Mouse (Mus musculus): ENCODE measurements around the gene Xylb. TPM values are rescaled to one million over a fixed set of nuclear protein-coding genes. Genes with fewer than 3 reads are reported as not detected.

Gene Xylb
- total RNA-seq, 1 experiment = 3.7 TPM

- TF ChIP-seq HCFC1 (IDR thresholded peaks at IDR 0.05; ENCODE audit: borderline replicate concordance, insufficient read depth, low read length) (no peak), ZNF384 (IDR thresholded peaks at IDR 0.05; ENCODE audit: low read depth, low read length) (no peak), CHD2 (IDR thresholded peaks at IDR 0.05; ENCODE audit: low read depth, low read length) (no peak)
- Histone ChIP-seq H3K9me3 (ENCODE audit: control insufficient read depth, insufficient read depth, low read depth, low read length) (no peaks in the 10 kb centered on the region), H3K27ac (ENCODE audit: insufficient read depth, low read depth, low read length, poor library complexity, severe bottlenecking) (no peak overlapping the region)
These were observed 14.1 kb downstream of the Xylb start for GRCm38 (mm10) chr9:119371251-119371650.

GRCm38 (mm10) chr9:119375008-119375407 is 17.8 kb downstream of the Xylb start:
- Histone ChIP-seq H3K9ac (ENCODE audit: insufficient read depth, low read depth, low read length, poor library complexity, severe bottlenecking) (no peak overlapping the region), H3K36me3 (ENCODE audit: control insufficient read depth, insufficient read depth, low read length, poor library complexity, severe bottlenecking) (peaks cover 7% of the 10 kb centered on the region), H3K27ac (ENCODE audit: insufficient read depth, low read depth, low read length, poor library complexity, severe bottlenecking) (no peak overlapping the region; the same call in 1 of the 2 replicates), H3K4me1 (ENCODE audit: control insufficient read depth in 2 of 2, insufficient read depth in 2 of 2, low read length in 2 of 2, poor library complexity in 1 of 2) (peaks cover 0 to 13% of the 10 kb centered on the region in 2 experiments; a peak in 2 of 4 replicates), H3K9me3 (ENCODE audit: control insufficient read depth, insufficient read depth, low read depth, low read length) (no peaks in the 10 kb centered on the region), H3K4me3 (ENCODE audit: insufficient read depth in 1 of 2, low read depth in 1 of 2, low read length in 2 of 2, poor library complexity in 1 of 2, severe bottlenecking in 1 of 2) (no peak overlapping the region)
- no peak for TF ChIP-seq HCFC1 (IDR thresholded peaks at IDR 0.05; ENCODE audit: borderline replicate concordance, insufficient read depth, low read length)
- no peak for TF ChIP-seq CHD2 (IDR thresholded peaks at IDR 0.05; ENCODE audit: low read depth, low read length)
- no peak for TF ChIP-seq ZC3H11A (IDR thresholded peaks at IDR 0.05; ENCODE audit: borderline replicate concordance, low read depth, low read length)
- no peak for TF ChIP-seq MAFK (IDR thresholded peaks at IDR 0.05; ENCODE audit: insufficient read depth, low read depth, low read length)
- TF ChIP-seq ZNF384 (IDR thresholded peaks at IDR 0.05; ENCODE audit: low read depth, low read length) = no peak
- no peak for DNase-seq (ENCODE audit: low read depth, low spot score)
- in situ Hi-C loops (cut with MboI; ENCODE audit: low sequenced_read_pairs in 2 of 2, unreplicated experiment in 2 of 2) = no loop called here

More at GRCm38 (mm10) chr9:119371251-119371650, 14.1 kb downstream of the Xylb start:
- H3K9ac ChIP-seq (ENCODE audit: insufficient read depth, low read depth, low read length, poor library complexity, severe bottlenecking) = no peak overlapping the region
- DNase-seq (ENCODE audit: low read depth, low spot score) = no peak
- peaks cover 0 to 13% of the 10 kb centered on the region in 2 experiments; a peak in 2 of 4 replicates for H3K4me1 ChIP-seq (ENCODE audit: control insufficient read depth in 2 of 2, insufficient read depth in 2 of 2, low read length in 2 of 2, poor library complexity in 1 of 2)
- in situ Hi-C loops (cut with MboI; ENCODE audit: low sequenced_read_pairs in 2 of 2, unreplicated experiment in 2 of 2) = no loop called here
- peaks cover 18% of the 10 kb centered on the region for H3K36me3 ChIP-seq (ENCODE audit: control insufficient read depth, insufficient read depth, low read length, poor library complexity, severe bottlenecking)
- no peak overlapping the region for H3K4me3 ChIP-seq (ENCODE audit: insufficient read depth in 1 of 2, low read depth in 1 of 2, low read length in 2 of 2, poor library complexity in 1 of 2, severe bottlenecking in 1 of 2)

GRCm38 (mm10) chr9:119375556-119375955 is 18.4 kb downstream of the Xylb start:
- Histone ChIP-seq H3K36me3 (ENCODE audit: control insufficient read depth, insufficient read depth, low read length, poor library complexity, severe bottlenecking) (peaks cover 11% of the 10 kb centered on the region), H3K4me1 (ENCODE audit: control insufficient read depth in 2 of 2, insufficient read depth in 2 of 2, low read length in 2 of 2, poor library complexity in 1 of 2) (peaks cover 0 to 13% of the 10 kb centered on the region in 2 experiments; a peak in 2 of 4 replicates), H3K4me3 (ENCODE audit: insufficient read depth in 1 of 2, low read depth in 1 of 2, low read length in 2 of 2, poor library complexity in 1 of 2, severe bottlenecking in 1 of 2) (no peak overlapping the region), H3K9me3 (ENCODE audit: control insufficient read depth, insufficient read depth, low read depth, low read length) (no peaks in the 10 kb centered on the region), H3K9ac (ENCODE audit: insufficient read depth, low read depth, low read length, poor library complexity, severe bottlenecking) (no peak overlapping the region), H3K27ac (ENCODE audit: insufficient read depth, low read depth, low read length, poor library complexity, severe bottlenecking) (no peak overlapping the region)
- no peak for TF ChIP-seq MAFK (IDR thresholded peaks at IDR 0.05; ENCODE audit: insufficient read depth, low read depth, low read length)
- no peak for DNase-seq (ENCODE audit: low read depth, low spot score)
- in situ Hi-C loops (cut with MboI; ENCODE audit: low sequenced_read_pairs in 2 of 2, unreplicated experiment in 2 of 2) = no loop called here

- DNase-seq (ENCODE audit: low read depth, low spot score) = no peak
- Histone ChIP-seq H3K4me3 (ENCODE audit: insufficient read depth in 1 of 2, low read depth in 1 of 2, low read length in 2 of 2, poor library complexity in 1 of 2, severe bottlenecking in 1 of 2) (no peak overlapping the region), H3K9me3 (ENCODE audit: control insufficient read depth, insufficient read depth, low read depth, low read length) (no peaks in the 10 kb centered on the region), H3K27ac (ENCODE audit: insufficient read depth, low read depth, low read length, poor library complexity, severe bottlenecking) (no peak overlapping the region), H3K36me3 (ENCODE audit: control insufficient read depth, insufficient read depth, low read length, poor library complexity, severe bottlenecking) (peaks cover 17% of the 10 kb centered on the region), H3K9ac (ENCODE audit: insufficient read depth, low read depth, low read length, poor library complexity, severe bottlenecking) (no peak overlapping the region), H3K4me1 (ENCODE audit: control insufficient read depth in 2 of 2, insufficient read depth in 2 of 2, low read length in 2 of 2, poor library complexity in 1 of 2) (peaks cover 0 to 13% of the 10 kb centered on the region in 2 experiments; a peak in 2 of 4 replicates)
- TF ChIP-seq HCFC1 (IDR thresholded peaks at IDR 0.05; ENCODE audit: borderline replicate concordance, insufficient read depth, low read length) = no peak
- no peak for TF ChIP-seq ZC3H11A (IDR thresholded peaks at IDR 0.05; ENCODE audit: borderline replicate concordance, low read depth, low read length)
- TF ChIP-seq CHD2 (IDR thresholded peaks at IDR 0.05; ENCODE audit: low read depth, low read length) = no peak
- no peak for TF ChIP-seq ZNF384 (IDR thresholded peaks at IDR 0.05; ENCODE audit: low read depth, low read length)
- TF ChIP-seq MAFK (IDR thresholded peaks at IDR 0.05; ENCODE audit: insufficient read depth, low read depth, low read length) = no peak
- in situ Hi-C loops (cut with MboI; ENCODE audit: low sequenced_read_pairs in 2 of 2, unreplicated experiment in 2 of 2) = no loop called here
These were observed 21.1 kb downstream of the Xylb start for GRCm38 (mm10) chr9:119378231-119378630.

- H3K4me1 ChIP-seq (ENCODE audit: control insufficient read depth in 2 of 2, insufficient read depth in 2 of 2, low read length in 2 of 2, poor library complexity in 1 of 2) = no peaks in the 10 kb centered on the region
- no peak overlapping the region for H3K4me3 ChIP-seq (ENCODE audit: insufficient read depth in 1 of 2, low read depth in 1 of 2, low read length in 2 of 2, poor library complexity in 1 of 2, severe bottlenecking in 1 of 2)
- no peak for TF ChIP-seq ZNF384 (IDR thresholded peaks at IDR 0.05; ENCODE audit: low read depth, low read length)
- TF ChIP-seq ZC3H11A (IDR thresholded peaks at IDR 0.05; ENCODE audit: borderline replicate concordance, low read depth, low read length) = no peak
- TF ChIP-seq MAFK (IDR thresholded peaks at IDR 0.05; ENCODE audit: insufficient read depth, low read depth, low read length) = no peak
- in situ Hi-C loops (cut with MboI; ENCODE audit: low sequenced_read_pairs in 2 of 2, unreplicated experiment in 2 of 2) = no loop called here
- no peak overlapping the region for H3K27ac ChIP-seq (ENCODE audit: insufficient read depth, low read depth, low read length, poor library complexity, severe bottlenecking)
- H3K9me3 ChIP-seq (ENCODE audit: control insufficient read depth, insufficient read depth, low read depth, low read length) = no peaks in the 10 kb centered on the region
- peaks cover 15% of the 10 kb centered on the region for H3K36me3 ChIP-seq (ENCODE audit: control insufficient read depth, insufficient read depth, low read length, poor library complexity, severe bottlenecking)
- H3K9ac ChIP-seq (ENCODE audit: insufficient read depth, low read depth, low read length, poor library complexity, severe bottlenecking) = no peak overlapping the region
- no peak for DNase-seq (ENCODE audit: low read depth, low spot score)
These were observed 25.4 kb downstream of the Xylb start for GRCm38 (mm10) chr9:119382603-119383002.
